Mouse (Mus musculus): Measurements from ENCODE around the gene D430019H16Rik.

DNA sequence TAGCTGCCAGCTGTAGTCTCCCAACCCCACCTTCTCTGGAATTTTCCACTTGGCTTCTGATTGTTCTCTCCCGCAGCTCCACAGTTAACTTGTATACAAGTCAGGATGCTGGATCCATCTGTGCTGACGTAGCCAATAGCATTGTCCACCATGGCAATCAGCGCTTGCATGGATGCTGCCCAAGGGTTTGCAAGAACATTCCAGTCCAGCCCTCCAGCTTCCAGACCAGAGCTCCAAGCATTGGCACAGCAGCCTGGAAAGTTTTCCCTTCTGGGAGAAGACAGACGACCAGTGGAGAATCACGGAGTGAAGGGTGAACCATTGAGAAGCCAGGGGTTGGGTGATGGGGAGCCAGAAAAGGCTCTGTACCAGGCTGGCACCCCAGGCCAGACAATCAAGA is 41.1 kb downstream of the D430019H16Rik start:
- TF ChIP-seq GATA1 (IDR thresholded peaks at IDR 0.05; ENCODE audit: borderline replicate concordance, low read length) (no peak), FLI1 (IDR thresholded peaks at IDR 0.05; ENCODE audit: low read length) (no peak)
